Mouse (Mus musculus) hindbrain, embryonic 16.5 days (tissue): ENCODE measurements at regions not wholly inside any gene's neighbourhood (a gene's known extent, or its start where the extent isn't known, plus 50 kb on each side); places are given as distances from the start of the nearest gene placed in this dataset.

Experiments
- ATAC-seq: fragments of 200-750 bp; cut with Nextera tagmentation; 2 replicates; pipeline ENCODE4 v1.8.0; 2017; ENCODE audit warnings: moderate TSS enrichment, moderate library complexity
- H3K27ac ChIP-seq: fragments of 300-500 bp; sonication (generic); 2 replicates; pipeline ENCODE4 v1.5.1; 2014; ENCODE audit warnings: low read depth, mild to moderate bottlenecking, control low read depth, low read length, moderate library complexity
- H3K27me3 ChIP-seq: fragments of 300-500 bp; sonication (generic); replicated peaks from 2 replicates; pipeline ENCODE4 v1.6.1; 2014; ENCODE audit warnings: low read length; ENCODE audit not compliant: control insufficient read depth, insufficient read depth
- H3K36me3 ChIP-seq: fragments of 300-500 bp; sonication (generic); 2 replicates; pipeline ENCODE4 v1.6.1; 2014; ENCODE audit warnings: mild to moderate bottlenecking, low read length, moderate library complexity, mixed read lengths; ENCODE audit not compliant: control insufficient read depth, insufficient read depth
- H3K4me1 ChIP-seq: fragments of 300-500 bp; sonication (generic); 2 replicates; pipeline ENCODE4 v1.6.1; 2014; ENCODE audit warnings: low read depth, low read length; ENCODE audit not compliant: control insufficient read depth, insufficient read depth
- H3K4me2 ChIP-seq: fragments of 300-500 bp; sonication (generic); 2 replicates; pipeline ENCODE4 v1.6.1; 2014; ENCODE audit warnings: mild to moderate bottlenecking, low read length, control low read depth, moderate library complexity
- H3K4me3 ChIP-seq: fragments of 300-500 bp; sonication (generic); 2 replicates; pipeline ENCODE4 v1.5.1; 2014; ENCODE audit warnings: mild to moderate bottlenecking, low read length, control low read depth, moderate library complexity
- H3K9ac ChIP-seq: fragments of 300-500 bp; sonication (generic); 2 replicates; pipeline ENCODE4 v1.6.1; 2014; ENCODE audit warnings: low read depth, mild to moderate bottlenecking, control low read depth, low read length, moderate library complexity
- H3K9me3 ChIP-seq: fragments of 300-500 bp; sonication (generic); 2 replicates; pipeline ENCODE4 v1.6.1; 2014; ENCODE audit warnings: mild to moderate bottlenecking, low read length, moderate library complexity; ENCODE audit not compliant: control insufficient read depth
- WGBS: fragments of 180-500 bp; shearing (Covaris S2); extraction: QIAGEN DNeasy Blood & Tissue Kit; methylation state at CpG from one replicate; pipeline ENCODE4 v1.1.7; 2014; 5-methylcytosine and 5-hydroxymethylcytosine counted together

DNA sequence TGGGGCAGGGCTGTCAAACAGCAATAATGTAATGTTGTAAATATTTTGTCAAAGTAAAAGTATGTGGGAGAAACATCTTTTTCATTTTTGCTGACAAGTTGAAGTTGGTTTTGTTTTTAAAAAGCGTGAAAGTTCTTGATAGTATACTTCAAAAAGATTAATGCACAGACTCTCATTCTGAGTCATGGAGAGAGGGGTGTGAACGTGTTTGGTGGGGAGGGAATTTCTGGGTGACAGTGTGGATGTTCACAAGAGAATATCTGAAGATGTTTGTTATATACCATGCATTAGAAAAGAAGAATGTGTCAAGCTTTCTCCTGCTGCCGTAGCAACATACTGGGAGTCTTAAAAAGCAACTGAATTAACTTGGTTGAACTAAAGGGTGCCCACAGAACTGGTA lies 57.0 kb downstream of the Rps29 start:
- H3K27ac ChIP-seq: no peak overlapping the region
- 82% methylated on average over 3 of the region's 3 CpGs for WGBS

DNA sequence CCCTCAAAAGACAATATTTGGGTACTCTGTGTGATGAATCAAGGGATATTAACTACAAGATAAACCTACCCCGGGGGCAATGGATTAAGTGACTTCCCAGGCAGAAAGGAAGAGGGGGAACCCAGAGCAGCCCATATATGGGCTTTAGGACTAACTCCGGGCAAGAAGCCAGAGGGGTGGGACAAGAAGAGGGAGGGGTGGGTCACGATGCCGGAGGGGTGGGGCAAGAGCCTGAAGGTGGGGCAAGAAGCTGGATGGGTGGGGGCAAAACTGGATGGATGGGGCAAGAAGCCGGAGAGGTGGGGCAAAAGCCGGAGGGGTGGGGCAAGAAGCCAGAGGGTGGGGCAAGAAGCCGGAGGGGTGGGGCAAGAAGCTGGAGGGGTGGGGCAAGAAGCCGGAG lies 64.1 kb downstream of the Rps29 start:
- WGBS: 88% methylated on average over 8 of the region's 8 CpGs
- no peaks in the 10 kb centered on the region for H3K27me3 ChIP-seq
- H3K9me3 ChIP-seq: no peaks in the 10 kb centered on the region
- no peak overlapping the region for H3K9ac ChIP-seq
- no peak overlapping the region for H3K4me3 ChIP-seq
- H3K4me2 ChIP-seq: no peak overlapping the region
- no peaks in the 10 kb centered on the region for H3K36me3 ChIP-seq
- H3K27ac ChIP-seq: no peak overlapping the region
- H3K4me1 ChIP-seq: no peaks in the 10 kb centered on the region
- ATAC-seq: no peak

More for the DNA sequence above, 57.0 kb downstream of the Rps29 start:
- H3K27me3 ChIP-seq: no peaks in the 10 kb centered on the region
- H3K4me2 ChIP-seq: no peak overlapping the region
- ATAC-seq: no peak
- H3K4me1 ChIP-seq: no peaks in the 10 kb centered on the region
- H3K36me3 ChIP-seq: no peaks in the 10 kb centered on the region
- H3K4me3 ChIP-seq: no peak overlapping the region
- H3K9me3 ChIP-seq: no peaks in the 10 kb centered on the region
- H3K9ac ChIP-seq: no peak overlapping the region

DNA sequence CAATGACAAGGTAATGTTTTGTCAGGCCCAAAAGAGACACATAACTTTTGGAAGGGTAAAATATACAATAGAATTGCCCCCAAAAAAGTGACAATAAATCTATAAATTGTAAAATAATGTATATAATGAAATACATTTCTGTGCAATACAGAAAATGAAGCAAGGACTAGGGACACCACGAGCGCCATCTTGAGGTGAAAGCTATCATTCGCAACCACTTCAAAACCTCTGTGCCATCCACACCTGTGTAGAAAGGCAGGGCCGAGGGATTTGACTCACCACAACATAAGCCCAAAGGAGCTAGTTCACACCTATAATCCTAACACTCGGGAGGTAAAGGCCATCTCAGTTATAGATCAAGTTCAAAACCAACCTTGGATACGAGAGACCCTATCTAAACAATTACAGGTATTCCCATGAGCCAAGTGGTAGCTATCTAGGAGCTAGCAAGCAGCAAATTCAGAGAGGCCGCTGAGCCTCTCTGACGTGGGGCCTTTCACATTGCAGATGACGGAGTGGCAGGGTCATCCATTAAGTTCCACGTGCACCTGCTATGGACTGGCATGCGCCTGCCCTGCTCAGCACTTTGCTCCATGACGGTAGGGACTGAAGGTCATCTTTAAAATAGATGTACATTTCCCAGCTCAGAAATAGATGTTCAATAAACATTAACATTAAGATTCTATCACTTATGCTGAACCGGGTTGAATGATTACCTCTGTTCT lies 65.8 kb downstream of the Rps29 start:
- Histone ChIP-seq H3K27ac (no peak overlapping the region), H3K36me3 (no peaks in the 10 kb centered on the region), H3K4me3 (no peak overlapping the region), H3K4me2 (no peak overlapping the region), H3K9ac (no peak overlapping the region), H3K9me3 (no peaks in the 10 kb centered on the region), H3K27me3 (no peaks in the 10 kb centered on the region), H3K4me1 (no peaks in the 10 kb centered on the region)
- ATAC-seq: no peak
- 63% methylated on average over 13 of the region's 13 CpGs for WGBS

DNA sequence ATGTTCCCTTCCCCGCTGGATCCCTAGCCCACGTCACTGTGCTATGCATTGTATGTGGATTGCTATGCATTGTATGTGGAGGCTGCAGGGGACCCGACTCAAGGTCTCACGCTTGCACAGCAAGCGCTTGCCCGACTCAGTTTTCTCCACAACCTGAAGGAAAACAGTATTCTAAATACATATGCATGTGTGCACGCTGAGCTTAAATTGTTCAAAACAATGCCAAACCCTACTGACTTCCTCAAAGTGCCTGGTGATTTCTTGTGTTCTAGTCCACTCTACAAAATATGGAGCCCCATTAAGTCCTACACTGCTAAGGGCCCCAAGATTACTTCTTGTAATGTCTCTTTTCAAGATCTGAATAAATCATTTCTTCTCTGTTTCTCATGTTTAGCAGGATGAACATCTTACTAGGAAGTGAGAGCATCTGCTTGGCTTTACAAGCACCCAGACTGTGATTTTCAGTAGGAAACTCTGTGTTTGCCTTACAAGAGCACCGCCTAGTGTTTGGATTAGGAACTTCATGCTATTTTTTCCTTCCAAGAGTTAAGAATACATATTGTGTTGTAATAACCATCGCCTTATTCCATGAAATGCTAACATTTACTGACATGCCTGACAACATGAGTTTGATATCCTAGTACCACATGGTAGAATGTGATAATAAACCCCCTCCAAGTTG lies 70.9 kb downstream of the Rps29 start:
- peak; percentile 53 for ATAC-seq
- H3K27me3 ChIP-seq: no peaks in the 10 kb centered on the region
- WGBS: 60% methylated on average over 9 of the region's 9 CpGs
- H3K9me3 ChIP-seq: no peaks in the 10 kb centered on the region
- no peaks in the 10 kb centered on the region for H3K4me1 ChIP-seq
- peak overlapping the region; percentile 27 for H3K4me2 ChIP-seq
- H3K27ac ChIP-seq: no peak overlapping the region
- no peaks in the 10 kb centered on the region for H3K36me3 ChIP-seq
- H3K4me3 ChIP-seq: no peak overlapping the region
- no peak overlapping the region for H3K9ac ChIP-seq

DNA sequence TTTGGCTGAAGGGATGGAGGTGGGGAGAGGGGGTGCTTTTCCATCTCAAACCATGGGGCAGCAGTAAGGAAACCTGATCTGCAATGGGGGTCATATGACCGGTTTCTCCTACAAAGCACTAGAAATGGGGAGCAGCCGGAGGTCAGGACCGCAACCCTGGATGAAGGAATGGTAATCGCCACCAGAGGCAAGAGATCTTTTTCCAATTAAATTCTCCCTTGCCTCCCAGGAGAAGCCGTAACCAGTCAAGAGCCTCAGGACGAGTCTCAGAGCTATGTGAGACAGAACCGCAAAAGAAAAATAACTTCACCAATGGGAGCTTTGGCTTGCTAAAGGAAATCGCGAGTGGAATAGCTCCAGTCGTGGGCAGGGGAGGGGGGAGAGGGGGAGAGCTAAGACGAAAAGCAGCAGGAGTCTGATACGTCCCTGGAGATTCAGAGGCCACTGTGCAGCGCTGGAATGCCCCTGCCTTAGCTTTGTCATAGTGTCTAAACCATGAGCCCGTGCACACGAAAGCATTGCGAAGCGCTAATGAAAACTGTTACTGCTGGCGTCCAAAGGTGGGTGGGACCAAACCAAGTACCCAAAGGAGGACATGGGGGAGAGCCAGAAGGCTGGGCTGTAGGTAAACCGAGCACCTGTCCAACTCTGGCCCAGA lies 73.3 kb downstream of the Rps29 start:
- Histone ChIP-seq H3K4me3 (peak overlapping the region; percentile 3; the same call in 1 of the 2 replicates), H3K27ac (no peak overlapping the region), H3K27me3 (no peaks in the 10 kb centered on the region), H3K9me3 (no peaks in the 10 kb centered on the region), H3K4me2 (peak overlapping the region; percentile 51), H3K4me1 (no peaks in the 10 kb centered on the region), H3K36me3 (no peaks in the 10 kb centered on the region), H3K9ac (0 out of 2 replicates have a peak overlapping the region, but pooled peaks have one; percentile 35)
- 31% methylated on average over 19 of the region's 19 CpGs for WGBS
- ATAC-seq: 0 out of 2 replicates have a peak, but pooled peaks have one; percentile 43

DNA sequence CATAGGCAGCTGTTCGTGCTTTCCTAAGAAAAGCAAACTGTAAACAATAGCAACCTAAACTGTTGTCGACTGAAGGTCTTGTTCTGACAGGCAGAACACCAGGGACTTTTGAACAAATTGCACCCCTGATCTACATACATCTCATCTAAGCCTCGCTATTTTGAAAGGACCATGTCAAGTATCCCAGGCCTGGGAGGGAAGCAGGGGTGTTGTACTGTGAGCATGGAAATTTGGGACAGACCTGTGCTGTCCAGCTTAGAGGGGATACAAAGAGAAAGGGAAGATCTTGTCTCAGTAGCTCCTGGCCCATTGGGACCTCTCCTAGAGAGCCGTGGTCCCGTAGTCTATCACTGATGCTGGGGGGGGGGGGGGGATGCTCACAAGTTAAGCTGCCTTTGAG lies 74.3 kb downstream of the Rps29 start:
- Histone ChIP-seq H3K27me3 (no peaks in the 10 kb centered on the region), H3K9me3 (no peaks in the 10 kb centered on the region), H3K9ac (no peak overlapping the region), H3K4me1 (no peaks in the 10 kb centered on the region), H3K4me3 (no peak overlapping the region), H3K36me3 (no peaks in the 10 kb centered on the region), H3K4me2 (no peak overlapping the region), H3K27ac (no peak overlapping the region)
- no peak for ATAC-seq
- 63% methylated on average over 5 of the region's 5 CpGs for WGBS

DNA sequence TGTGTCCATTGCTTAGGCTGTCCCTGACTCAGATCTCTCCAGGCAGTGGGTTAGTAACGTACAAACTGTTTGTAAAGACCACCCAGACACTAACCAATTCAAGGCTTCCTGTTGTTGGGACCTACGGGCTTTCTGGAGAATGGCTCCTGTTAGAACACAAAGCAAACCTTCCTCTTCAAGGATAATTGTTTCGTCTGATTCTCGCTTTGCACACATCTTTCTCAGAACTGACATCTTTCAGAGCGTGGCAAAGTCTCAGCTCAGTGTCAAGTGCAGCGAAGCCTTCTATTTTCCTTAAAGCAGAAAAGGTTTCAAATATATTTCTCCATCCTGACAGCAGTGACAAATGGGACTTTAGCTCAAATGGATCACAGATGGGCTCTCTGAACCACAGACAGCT lies 76.9 kb downstream of the Rps29 start:
- H3K4me1 ChIP-seq: no peaks in the 10 kb centered on the region
- no peaks in the 10 kb centered on the region for H3K36me3 ChIP-seq
- H3K4me2 ChIP-seq: no peak overlapping the region
- H3K27me3 ChIP-seq: no peaks in the 10 kb centered on the region
- H3K9me3 ChIP-seq: no peaks in the 10 kb centered on the region
- no peak overlapping the region for H3K27ac ChIP-seq
- H3K4me3 ChIP-seq: no peak overlapping the region
- WGBS: 34% methylated on average over 6 of the region's 6 CpGs
- no peak overlapping the region for H3K9ac ChIP-seq
- no peak for ATAC-seq

DNA sequence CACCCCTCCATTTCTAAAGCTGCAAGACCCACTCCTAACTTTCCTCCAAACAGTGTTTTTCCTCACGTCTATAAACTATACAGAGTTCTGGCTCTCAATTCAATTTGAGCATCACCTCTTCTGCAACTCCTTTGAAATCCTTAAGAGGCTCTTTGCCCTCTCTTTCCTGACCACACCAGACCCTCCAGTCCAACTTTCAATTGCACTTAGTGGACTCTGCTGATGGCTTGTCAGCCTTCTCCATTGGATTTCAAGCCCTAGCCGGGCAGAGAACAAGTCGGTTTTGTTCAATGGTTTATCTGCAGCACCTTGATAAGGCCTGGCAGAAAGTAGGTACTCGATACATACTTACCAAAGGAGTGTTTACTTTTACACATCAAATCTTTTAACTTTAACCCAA lies 119.4 kb downstream of the Rps29 start:
- no peak for ATAC-seq
- Histone ChIP-seq H3K27me3 (no peaks in the 10 kb centered on the region), H3K4me2 (no peak overlapping the region), H3K9me3 (0 out of 2 replicates have a peak, but pooled peaks cover 3% of the 10 kb centered on the region), H3K9ac (no peak overlapping the region), H3K27ac (no peak overlapping the region), H3K4me1 (no peaks in the 10 kb centered on the region), H3K36me3 (no peaks in the 10 kb centered on the region), H3K4me3 (no peak overlapping the region)
- WGBS: 87% methylated on average over 4 of the region's 4 CpGs

DNA sequence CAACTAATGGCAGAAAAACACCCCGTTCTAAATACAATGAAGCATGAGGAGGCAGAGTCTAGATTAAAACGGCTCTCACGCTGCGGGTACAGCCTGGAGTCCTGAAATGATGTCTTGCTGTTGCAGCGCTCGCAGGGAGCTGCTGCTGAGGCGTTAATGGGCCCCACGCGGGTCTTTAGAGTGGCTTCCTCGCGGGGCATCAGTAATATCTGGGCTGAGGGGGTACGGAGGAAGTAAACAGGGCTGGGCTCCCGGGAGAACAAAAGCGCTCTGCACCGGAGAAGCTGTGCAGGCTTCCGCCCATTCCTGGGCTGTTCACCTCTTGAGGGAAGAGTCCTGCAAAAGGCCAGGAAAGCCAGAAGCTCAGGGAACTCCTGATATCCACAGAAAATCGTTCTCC lies 135.4 kb downstream of the Rps29 start:
- no peaks in the 10 kb centered on the region for H3K36me3 ChIP-seq
- H3K4me2 ChIP-seq: peak overlapping the region; percentile 41
- 0 out of 2 replicates have a peak, but pooled peaks have one; percentile 37 for ATAC-seq
- H3K4me1 ChIP-seq: no peaks in the 10 kb centered on the region
- H3K4me3 ChIP-seq: 0 out of 2 replicates have a peak overlapping the region, but pooled peaks have one; percentile 6
- 45% methylated on average over 17 of the region's 17 CpGs for WGBS
- no peak overlapping the region for H3K27ac ChIP-seq
- no peaks in the 10 kb centered on the region for H3K27me3 ChIP-seq
- no peaks in the 10 kb centered on the region for H3K9me3 ChIP-seq
- no peak overlapping the region; the same call in 1 of the 2 replicates for H3K9ac ChIP-seq
